Mouse (Mus musculus) neural tube, embryonic 12.5 days (tissue): Measurements from ENCODE around the gene Mical2. TPM values are rescaled to one million over a fixed set of nuclear protein-coding genes. Genes with fewer than 3 reads are reported as not detected.

ENCODE experiments used
- ATAC-seq: fragments of 200-750 bp; cut with Nextera tagmentation; 2 replicates; pipeline ENCODE4 v1.8.0; 2017; ENCODE audit warnings: low read depth, mild to moderate bottlenecking, moderate TSS enrichment, moderate library complexity; ENCODE audit not compliant: low FRiP score
- H3K27ac ChIP-seq: fragments of 300-500 bp; sonication (generic); 2 replicates; pipeline ENCODE4 v1.5.1; 2016
- H3K27me3 ChIP-seq: fragments of 300-500 bp; sonication (generic); replicated peaks from 2 replicates; pipeline ENCODE4 v1.6.1; 2016; ENCODE audit warnings: mild to moderate bottlenecking
- H3K36me3 ChIP-seq: fragments of 300-500 bp; sonication (generic); 2 replicates; pipeline ENCODE4 v1.6.1; 2016; ENCODE audit warnings: mild to moderate bottlenecking
- H3K4me1 ChIP-seq: fragments of 300-500 bp; sonication (generic); 2 replicates; pipeline ENCODE4 v1.6.1; 2016
- H3K4me2 ChIP-seq: fragments of 300-500 bp; sonication (generic); replicated peaks from 2 replicates; pipeline ENCODE4 v1.6.1; 2016; ENCODE audit warnings: mild to moderate bottlenecking
- H3K4me3 ChIP-seq: fragments of 300-500 bp; sonication (generic); 2 replicates; pipeline ENCODE4 v1.5.1; 2016
- H3K9ac ChIP-seq: fragments of 300-500 bp; sonication (generic); 2 replicates; pipeline ENCODE4 v1.6.1; 2016; ENCODE audit warnings: mild to moderate bottlenecking
- H3K9me3 ChIP-seq: fragments of 300-500 bp; sonication (generic); 2 replicates; pipeline ENCODE4 v1.6.1; 2016; ENCODE audit warnings: mild to moderate bottlenecking
- WGBS: fragments of 180-500 bp; shearing (Covaris S2); methylation state at CpG from one replicate; pipeline ENCODE4 v1.1.7; 2016; 5-methylcytosine and 5-hydroxymethylcytosine counted together
- polyA plus RNA-seq: library from polyadenylated mRNA; unstranded; fragments of >200 nt; fragmentation: Nextera tagmentation; extraction: Ambion mirVana; gene quantifications from 2 replicates; pipeline ENCODE4 v1.2.1, GENCODE M21; 2016

Gene Mical2
- polyA plus RNA-seq, 1 experiment from 2014 or later, result 2.0 TPM

DNA sequence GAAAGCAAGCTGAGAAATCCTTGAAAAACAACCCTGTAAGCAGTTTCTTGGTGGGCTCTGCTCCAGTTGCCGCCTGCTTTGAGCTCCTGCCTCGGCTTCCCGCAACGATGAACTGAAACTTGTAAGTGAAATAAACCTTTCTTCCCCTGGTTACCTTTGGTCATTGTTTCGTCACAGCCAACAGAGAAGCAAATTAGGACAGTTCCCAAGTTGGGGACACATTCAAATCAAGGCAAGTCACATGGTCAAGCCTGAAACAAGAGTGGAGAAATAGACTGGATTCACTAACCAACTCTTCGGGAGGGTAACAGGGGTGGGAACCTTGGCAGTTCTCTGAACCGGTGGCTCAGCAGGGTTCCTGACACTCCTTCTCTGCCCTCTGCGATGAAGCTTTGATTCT is 28.2 kb upstream of the Mical2 start:
- Histone ChIP-seq H3K9me3 (no peaks in the 10 kb centered on the region), H3K4me1 (no peaks in the 10 kb centered on the region), H3K36me3 (no peaks in the 10 kb centered on the region), H3K4me3 (no peak overlapping the region), H3K27me3 (no peaks in the 10 kb centered on the region), H3K27ac (no peak overlapping the region), H3K9ac (no peak overlapping the region), H3K4me2 (no peak overlapping the region)
- ATAC-seq, result no peak
- WGBS, result 75% methylated on average over 8 of the region's 8 CpGs

DNA sequence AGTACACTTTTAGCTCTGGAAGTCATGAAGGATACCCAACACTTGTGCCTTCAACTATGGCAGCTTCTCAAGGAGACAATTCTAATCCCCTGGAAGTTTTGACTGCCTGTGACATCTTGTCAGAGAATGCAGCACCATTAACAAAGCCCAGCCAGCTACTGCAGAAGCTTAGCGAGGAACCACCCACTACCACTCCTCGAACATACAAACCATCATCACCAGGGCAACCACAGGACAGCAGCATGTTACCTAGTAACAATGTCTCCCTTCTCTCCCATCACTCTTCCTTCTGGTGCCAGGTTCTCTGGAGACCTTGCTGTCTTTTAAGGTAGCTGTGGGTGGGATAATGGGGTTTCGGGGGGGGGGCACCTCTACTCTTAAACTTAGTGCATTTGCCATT is 26.3 kb upstream of the Mical2 start:
- H3K27ac ChIP-seq, result no peak overlapping the region
- no peaks in the 10 kb centered on the region for H3K36me3 ChIP-seq
- WGBS, result 58% methylated on average over 3 of the region's 3 CpGs
- no peaks in the 10 kb centered on the region for H3K27me3 ChIP-seq
- no peak overlapping the region for H3K4me3 ChIP-seq
- no peaks in the 10 kb centered on the region for H3K9me3 ChIP-seq
- no peak overlapping the region for H3K9ac ChIP-seq
- no peak overlapping the region for H3K4me2 ChIP-seq
- no peaks in the 10 kb centered on the region for H3K4me1 ChIP-seq
- no peak for ATAC-seq

DNA sequence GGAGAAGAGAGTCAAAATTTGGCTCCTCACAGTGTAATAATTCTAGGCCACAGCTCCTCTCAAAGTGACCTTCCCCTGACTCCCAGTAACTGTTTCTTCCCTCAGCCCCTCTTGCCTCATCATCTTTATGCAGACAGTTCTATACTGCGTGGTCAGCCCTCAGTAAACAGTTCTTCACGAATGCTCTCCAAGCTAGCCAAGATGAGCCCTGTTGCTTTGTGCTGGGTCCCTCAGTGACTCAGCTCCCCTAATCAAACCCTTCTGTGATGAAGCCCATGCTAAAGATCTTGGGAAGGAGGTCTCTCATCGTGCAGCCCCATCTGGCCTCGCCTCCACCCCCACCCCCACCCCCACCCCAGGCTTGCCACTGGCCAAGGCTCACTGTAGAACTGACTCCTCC is 24.9 kb upstream of the Mical2 start:
- WGBS, result 52% methylated on average over 4 of the region's 4 CpGs
- H3K9ac ChIP-seq, result no peak overlapping the region
- no peaks in the 10 kb centered on the region for H3K27me3 ChIP-seq
- no peak overlapping the region for H3K4me2 ChIP-seq
- H3K4me1 ChIP-seq, result no peaks in the 10 kb centered on the region
- no peaks in the 10 kb centered on the region for H3K9me3 ChIP-seq
- H3K4me3 ChIP-seq, result no peak overlapping the region
- no peak for ATAC-seq
- no peaks in the 10 kb centered on the region for H3K36me3 ChIP-seq
- no peak overlapping the region for H3K27ac ChIP-seq

DNA sequence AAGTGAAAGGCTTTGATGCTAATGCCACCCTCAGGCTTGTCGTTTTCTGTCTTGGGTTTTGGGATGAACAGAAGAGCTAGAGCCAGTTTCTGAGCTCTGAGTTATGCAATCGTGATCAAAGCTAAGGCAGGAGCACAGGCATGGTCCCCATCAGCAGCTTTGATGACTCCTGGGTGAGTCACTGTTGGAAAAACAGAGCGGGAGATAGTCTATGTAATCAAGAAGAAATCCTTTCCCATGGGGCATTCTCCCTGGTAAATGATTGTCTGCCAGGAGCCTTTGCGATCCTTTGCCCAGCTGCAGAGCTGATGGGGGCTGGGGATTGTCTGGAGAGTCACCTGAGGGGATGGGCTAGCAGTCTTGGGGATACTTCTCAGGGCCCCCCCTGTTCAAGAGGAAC is 23.5 kb upstream of the Mical2 start:
- WGBS, result 71% methylated on average over 4 of the region's 4 CpGs
- no peaks in the 10 kb centered on the region for H3K9me3 ChIP-seq
- H3K27ac ChIP-seq, result no peak overlapping the region
- no peaks in the 10 kb centered on the region for H3K36me3 ChIP-seq
- H3K4me3 ChIP-seq, result no peak overlapping the region
- no peak for ATAC-seq
- no peak overlapping the region for H3K4me2 ChIP-seq
- H3K4me1 ChIP-seq, result no peaks in the 10 kb centered on the region
- H3K27me3 ChIP-seq, result no peaks in the 10 kb centered on the region
- no peak overlapping the region for H3K9ac ChIP-seq

DNA sequence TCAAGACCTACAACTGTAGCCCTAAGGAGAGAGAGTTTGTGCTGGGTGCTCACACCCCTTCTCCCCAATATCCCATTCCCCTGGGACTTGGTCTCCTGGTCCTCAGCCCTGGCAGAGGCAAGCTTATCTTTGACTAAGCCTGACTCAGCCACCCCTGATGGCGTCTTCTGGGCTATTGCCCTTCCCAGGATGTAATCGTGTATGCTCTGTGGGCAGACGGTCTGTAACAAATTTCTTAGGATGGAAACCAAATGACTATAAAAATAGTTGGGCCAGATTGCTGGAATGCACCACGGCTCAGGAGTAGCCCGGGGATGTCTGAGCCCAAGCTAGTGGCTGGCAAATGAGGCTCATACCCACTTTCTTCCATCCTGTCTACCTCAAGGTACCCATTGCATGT is 22.8 kb upstream of the Mical2 start:
- WGBS, result 89% methylated on average over 5 of the region's 5 CpGs
- H3K9me3 ChIP-seq, result no peaks in the 10 kb centered on the region
- ATAC-seq, result no peak
- no peaks in the 10 kb centered on the region for H3K27me3 ChIP-seq
- no peak overlapping the region for H3K9ac ChIP-seq
- no peak overlapping the region for H3K4me3 ChIP-seq
- no peaks in the 10 kb centered on the region for H3K36me3 ChIP-seq
- H3K4me1 ChIP-seq, result no peaks in the 10 kb centered on the region
- no peak overlapping the region for H3K4me2 ChIP-seq
- H3K27ac ChIP-seq, result no peak overlapping the region

DNA sequence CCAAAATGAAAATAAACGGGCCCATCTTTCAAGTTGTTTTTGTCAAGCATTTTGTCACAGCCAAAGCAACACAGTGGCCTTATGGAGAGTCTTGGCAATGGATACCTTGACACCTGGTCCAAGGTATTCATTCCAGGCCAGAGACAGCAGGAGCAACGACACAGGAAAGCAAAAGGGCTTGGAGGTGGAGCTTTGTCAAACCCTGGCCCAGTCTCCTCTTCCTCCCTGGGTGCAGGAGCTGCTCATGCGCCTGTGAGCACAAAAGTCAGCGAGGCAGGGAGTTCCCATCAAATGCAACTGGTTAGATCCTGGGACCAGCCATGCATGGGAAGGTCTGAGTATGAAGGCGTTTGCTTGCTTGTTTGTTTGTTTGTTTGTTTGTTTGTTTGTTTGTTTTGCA is 21.7 kb upstream of the Mical2 start:
- no peak overlapping the region for H3K9ac ChIP-seq

DNA sequence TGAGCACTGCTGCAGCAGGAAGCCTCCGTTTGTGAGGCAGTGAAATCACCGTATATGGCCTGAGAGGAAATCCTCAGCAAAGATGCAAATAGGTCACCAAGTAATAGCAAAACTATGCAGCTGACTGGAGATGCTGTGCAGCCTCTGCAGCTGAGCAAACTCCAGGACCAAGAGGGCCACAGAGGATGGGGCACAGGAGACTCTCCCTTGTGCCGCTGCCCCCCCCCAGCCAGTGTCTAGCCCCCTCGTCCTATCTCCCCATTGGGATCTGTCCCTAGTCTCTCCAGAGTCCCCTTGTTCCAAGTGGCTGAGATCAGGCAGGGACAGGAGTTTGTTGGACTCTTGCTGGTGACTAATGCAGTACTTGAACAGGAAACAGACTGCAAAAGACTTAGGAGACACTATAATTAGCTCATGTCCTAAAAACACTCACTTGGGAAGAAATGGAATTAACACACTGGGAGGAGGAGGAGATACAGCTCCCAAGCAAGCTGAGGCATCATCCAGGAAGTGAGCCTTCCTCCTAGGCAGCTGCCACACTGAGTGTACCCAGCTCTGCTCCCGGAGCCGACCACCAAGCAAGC is 21.2 kb upstream of the Mical2 start:
- no peaks in the 10 kb centered on the region for H3K36me3 ChIP-seq
- no peak overlapping the region for H3K9ac ChIP-seq
- no peaks in the 10 kb centered on the region for H3K27me3 ChIP-seq
- H3K4me2 ChIP-seq, result no peak overlapping the region
- H3K4me3 ChIP-seq, result no peak overlapping the region
- H3K4me1 ChIP-seq, result no peaks in the 10 kb centered on the region
- no peak for ATAC-seq
- 71% methylated on average over 6 of the region's 6 CpGs for WGBS
- no peak overlapping the region for H3K27ac ChIP-seq
- H3K9me3 ChIP-seq, result no peaks in the 10 kb centered on the region

More for the DNA sequence above, 21.7 kb upstream of the Mical2 start:
- H3K36me3 ChIP-seq, result no peaks in the 10 kb centered on the region
- H3K27ac ChIP-seq, result no peak overlapping the region
- no peaks in the 10 kb centered on the region for H3K27me3 ChIP-seq
- no peak for ATAC-seq
- H3K9me3 ChIP-seq, result no peaks in the 10 kb centered on the region
- WGBS, result 80% methylated on average over 5 of the region's 5 CpGs
- H3K4me2 ChIP-seq, result no peak overlapping the region
- no peaks in the 10 kb centered on the region for H3K4me1 ChIP-seq
- H3K4me3 ChIP-seq, result no peak overlapping the region

DNA sequence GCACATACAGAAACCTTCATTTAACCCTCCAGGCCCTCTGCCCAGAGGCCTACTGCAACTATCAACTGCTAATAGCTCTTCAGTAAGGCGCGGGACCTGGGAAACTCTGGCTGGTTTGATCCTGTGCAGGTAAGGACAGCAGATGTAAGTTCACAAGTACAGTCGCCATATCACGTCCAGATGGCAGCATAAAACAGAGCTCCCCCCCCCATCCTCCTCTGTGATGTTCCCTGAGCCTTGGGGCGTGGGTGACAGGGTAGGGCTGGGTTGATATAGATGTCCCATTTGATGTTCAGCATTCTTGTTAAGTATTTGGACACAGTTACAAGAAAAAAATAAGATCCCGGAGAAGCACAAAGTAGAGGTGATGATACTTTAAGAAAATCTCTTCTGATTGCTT is 20.1 kb upstream of the Mical2 start:
- Histone ChIP-seq H3K36me3 (no peaks in the 10 kb centered on the region), H3K4me2 (no peak overlapping the region), H3K4me1 (no peaks in the 10 kb centered on the region), H3K9ac (no peak overlapping the region), H3K27ac (no peak overlapping the region), H3K27me3 (no peaks in the 10 kb centered on the region), H3K4me3 (no peak overlapping the region), H3K9me3 (no peaks in the 10 kb centered on the region)
- no peak for ATAC-seq
- WGBS, result 91% methylated on average over 6 of the region's 6 CpGs

DNA sequence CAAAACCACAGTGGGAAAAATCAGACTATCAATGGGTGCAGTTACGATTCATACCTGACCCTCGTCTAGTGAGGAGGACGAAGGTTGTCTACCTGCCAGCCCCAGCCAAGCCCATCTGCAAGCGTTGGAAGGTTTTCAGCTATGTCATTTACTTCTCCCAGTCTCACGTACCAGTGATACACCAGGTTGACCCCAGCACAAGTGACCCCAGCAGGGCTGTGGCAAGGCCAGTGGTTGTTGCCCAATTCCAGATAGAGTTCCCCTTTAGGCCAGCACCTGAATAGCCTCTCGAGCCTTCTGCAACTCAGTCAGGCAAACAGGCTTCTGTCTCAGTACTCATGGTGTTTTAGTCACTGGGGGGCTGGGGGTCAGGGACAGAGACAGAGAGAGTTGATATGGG is 17.9 kb upstream of the Mical2 start:
- Histone ChIP-seq H3K4me1 (no peaks in the 10 kb centered on the region), H3K27me3 (no peaks in the 10 kb centered on the region), H3K4me2 (no peak overlapping the region), H3K9ac (no peak overlapping the region), H3K9me3 (no peaks in the 10 kb centered on the region), H3K27ac (no peak overlapping the region), H3K36me3 (no peaks in the 10 kb centered on the region), H3K4me3 (no peak overlapping the region)
- 88% methylated on average over 6 of the region's 6 CpGs for WGBS
- no peak for ATAC-seq

DNA sequence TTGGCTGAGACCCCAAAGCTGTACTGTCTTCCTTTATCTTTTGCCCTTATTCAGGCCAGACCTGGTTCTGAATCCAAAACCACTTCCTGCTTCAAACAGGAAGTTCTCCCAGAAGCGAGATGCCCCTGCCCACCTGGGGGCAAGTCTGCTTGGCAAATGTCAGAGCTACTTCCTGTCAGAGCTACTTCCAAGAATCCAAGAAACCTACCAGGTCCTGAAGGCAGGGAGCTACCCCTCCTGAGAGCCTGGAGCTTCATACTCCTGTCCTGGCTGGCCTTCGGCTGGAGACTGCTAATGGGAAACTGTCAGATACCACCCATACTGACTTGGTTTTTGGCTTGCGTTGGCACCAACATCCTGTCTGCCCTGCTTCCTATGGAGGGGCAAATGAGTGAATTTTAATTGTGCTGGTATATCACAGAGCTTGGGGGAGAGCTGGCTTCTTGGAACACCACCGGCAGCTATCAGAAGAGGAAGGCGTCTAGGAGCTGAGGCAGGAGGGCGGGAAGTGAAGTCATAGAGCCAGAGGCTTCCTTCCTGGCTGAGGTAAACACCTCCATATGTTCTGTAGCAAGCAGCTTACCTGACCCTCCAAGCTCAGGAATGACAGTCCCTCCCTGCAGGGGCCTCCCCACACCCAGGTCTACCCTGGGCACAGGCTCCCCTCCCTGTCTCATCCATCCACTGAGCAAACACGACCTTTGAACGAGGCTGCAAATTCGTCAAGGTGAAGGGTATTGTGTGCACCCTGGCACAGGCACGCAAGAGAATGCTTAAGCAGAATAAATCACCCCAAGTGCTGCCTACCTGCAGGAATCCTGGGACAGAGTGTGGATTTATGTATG is 17.1 kb upstream of the Mical2 start:
- WGBS, result 69% methylated on average over 10 of the region's 10 CpGs
- no peak overlapping the region for H3K9ac ChIP-seq
- no peak for ATAC-seq

DNA sequence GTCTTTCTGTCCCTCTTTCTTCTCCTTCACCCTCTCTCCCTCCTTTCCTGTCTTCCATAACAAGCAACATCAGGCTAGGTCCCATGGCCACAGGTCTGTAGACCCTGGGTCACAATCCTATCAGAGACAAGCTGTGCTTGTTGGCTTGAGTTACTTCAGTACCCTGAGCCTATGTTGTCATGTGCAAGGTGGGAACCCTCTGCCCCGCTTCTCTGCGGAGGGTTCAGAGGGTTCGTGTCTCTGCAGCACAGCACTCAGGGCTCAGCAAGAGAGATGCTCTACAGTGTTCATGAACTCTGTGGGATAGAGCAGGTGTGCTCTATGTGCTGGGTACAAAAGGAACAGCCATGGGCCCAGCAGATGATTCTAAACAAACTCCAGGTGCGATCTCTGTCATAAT is 16.0 kb upstream of the Mical2 start:
- Histone ChIP-seq H3K4me1 (peaks cover 7% of the 10 kb centered on the region), H3K27me3 (no peaks in the 10 kb centered on the region), H3K27ac (no peak overlapping the region), H3K4me3 (no peak overlapping the region), H3K9me3 (no peaks in the 10 kb centered on the region), H3K36me3 (no peaks in the 10 kb centered on the region), H3K9ac (no peak overlapping the region), H3K4me2 (no peak overlapping the region)
- ATAC-seq, result no peak
- WGBS, result 89% methylated on average over 4 of the region's 4 CpGs

More for the DNA sequence above, 17.1 kb upstream of the Mical2 start:
- Histone ChIP-seq H3K4me3 (no peak overlapping the region), H3K4me2 (no peak overlapping the region), H3K9me3 (no peaks in the 10 kb centered on the region), H3K36me3 (no peaks in the 10 kb centered on the region), H3K27ac (no peak overlapping the region), H3K27me3 (no peaks in the 10 kb centered on the region), H3K4me1 (peaks cover 5% of the 10 kb centered on the region)

DNA sequence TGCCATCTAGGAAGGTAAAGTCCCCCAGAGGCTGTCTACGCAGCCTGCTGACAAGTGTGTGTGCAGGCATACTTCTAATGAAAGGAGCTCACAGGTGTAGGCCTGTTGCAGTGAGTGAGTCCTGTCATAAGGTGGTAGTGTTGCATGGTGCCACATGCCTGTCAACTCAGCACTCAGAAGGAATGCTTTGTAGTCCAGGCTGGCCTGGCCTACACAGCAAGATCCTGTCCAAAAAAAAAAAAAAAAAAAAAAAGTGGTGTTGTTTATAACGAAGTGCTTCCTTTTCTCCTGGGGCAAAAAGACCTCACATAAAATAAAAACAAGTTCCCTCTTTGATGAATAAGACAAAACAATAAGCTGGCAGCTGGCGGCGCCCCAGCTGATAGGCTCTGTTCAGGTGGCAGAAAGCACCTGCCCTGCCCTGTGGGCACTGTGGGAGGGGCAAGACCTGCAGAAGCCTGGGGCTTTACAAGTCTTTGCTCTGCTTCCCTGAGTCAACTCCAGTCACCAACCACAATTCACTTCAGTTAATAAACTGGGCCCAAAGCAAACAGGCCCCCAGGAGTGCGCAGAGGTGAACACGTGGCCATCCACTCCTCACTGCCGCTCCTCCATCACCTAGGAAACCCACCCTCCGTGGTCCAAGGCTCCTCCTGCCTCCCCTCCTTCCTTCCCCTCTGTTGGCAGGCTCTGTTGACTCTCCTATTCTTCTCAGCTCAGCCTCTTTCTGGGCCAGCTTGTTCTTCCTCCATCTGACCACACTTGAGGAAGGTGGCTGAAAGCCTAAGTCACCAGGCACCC is 12.5 kb upstream of the Mical2 start:
- ATAC-seq, result no peak
- H3K27me3 ChIP-seq, result no peaks in the 10 kb centered on the region
- H3K27ac ChIP-seq, result no peak overlapping the region
- no peaks in the 10 kb centered on the region for H3K9me3 ChIP-seq
- no peaks in the 10 kb centered on the region for H3K36me3 ChIP-seq
- H3K4me2 ChIP-seq, result no peak overlapping the region
- WGBS, result 45% methylated on average over 8 of the region's 8 CpGs
- H3K4me3 ChIP-seq, result no peak overlapping the region
- peaks cover 7% of the 10 kb centered on the region for H3K4me1 ChIP-seq
- H3K9ac ChIP-seq, result no peak overlapping the region
